Mouse (Mus musculus): Measurements from ENCODE around the gene Astn1.

DNA sequence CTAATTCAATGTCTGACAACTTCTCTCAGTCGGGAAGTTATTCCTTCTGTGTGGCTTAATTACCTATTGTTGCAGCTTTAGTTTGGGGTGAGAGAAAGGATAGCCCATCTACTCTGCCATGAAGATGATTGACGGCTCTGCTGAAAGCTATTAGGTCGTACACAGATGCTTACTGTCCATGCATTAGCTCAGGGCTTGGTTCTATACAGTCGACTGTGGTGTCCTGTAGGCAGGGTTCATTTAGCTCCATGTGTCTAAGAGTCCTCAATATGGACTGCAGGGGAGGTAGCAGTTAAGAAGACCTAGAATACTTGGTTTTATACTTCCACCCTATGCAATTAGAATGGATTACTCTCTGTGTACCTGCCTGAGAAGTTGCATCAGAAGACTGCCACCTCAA, 138.1 kb downstream of the Astn1 start:
- TF ChIP-seq CTCF (IDR thresholded peaks at IDR 0.05; ENCODE audit: borderline replicate concordance, insufficient read depth, low read length): no peak
- TF ChIP-seq POLR2A (IDR thresholded peaks at IDR 0.05; ENCODE audit: low read depth, low read length): no peak
